Mouse (Mus musculus) heart, postnatal 10 days (tissue): ENCODE measurements around the gene Hhat. TPM values are rescaled to one million over a fixed set of nuclear protein-coding genes. Genes with fewer than 3 reads are reported as not detected.
A peak's percentile ranks its signal among the peaks of the same experiment; 100 is the strongest.

Experiments used
- DNase-seq, 2 experiments: peaks; one replicate each; pipeline ENCODE4 v3.0.0; 2021
- intact Hi-C: fragments of 180-260 bp; cut with DNase I; formaldehyde crosslinking; loops from one replicate; pipeline ENCODE4 v1.15.1; 2025
- total RNA-seq, 2 experiments: library from RNA; stranded (reverse); gene quantifications; 2 replicates each; pipeline ENCODE4 v1.2.3; 2021

Gene Hhat
- total RNA-seq, result 1 to 10 TPM; 3.6 to 4.0 TPM

DNA sequence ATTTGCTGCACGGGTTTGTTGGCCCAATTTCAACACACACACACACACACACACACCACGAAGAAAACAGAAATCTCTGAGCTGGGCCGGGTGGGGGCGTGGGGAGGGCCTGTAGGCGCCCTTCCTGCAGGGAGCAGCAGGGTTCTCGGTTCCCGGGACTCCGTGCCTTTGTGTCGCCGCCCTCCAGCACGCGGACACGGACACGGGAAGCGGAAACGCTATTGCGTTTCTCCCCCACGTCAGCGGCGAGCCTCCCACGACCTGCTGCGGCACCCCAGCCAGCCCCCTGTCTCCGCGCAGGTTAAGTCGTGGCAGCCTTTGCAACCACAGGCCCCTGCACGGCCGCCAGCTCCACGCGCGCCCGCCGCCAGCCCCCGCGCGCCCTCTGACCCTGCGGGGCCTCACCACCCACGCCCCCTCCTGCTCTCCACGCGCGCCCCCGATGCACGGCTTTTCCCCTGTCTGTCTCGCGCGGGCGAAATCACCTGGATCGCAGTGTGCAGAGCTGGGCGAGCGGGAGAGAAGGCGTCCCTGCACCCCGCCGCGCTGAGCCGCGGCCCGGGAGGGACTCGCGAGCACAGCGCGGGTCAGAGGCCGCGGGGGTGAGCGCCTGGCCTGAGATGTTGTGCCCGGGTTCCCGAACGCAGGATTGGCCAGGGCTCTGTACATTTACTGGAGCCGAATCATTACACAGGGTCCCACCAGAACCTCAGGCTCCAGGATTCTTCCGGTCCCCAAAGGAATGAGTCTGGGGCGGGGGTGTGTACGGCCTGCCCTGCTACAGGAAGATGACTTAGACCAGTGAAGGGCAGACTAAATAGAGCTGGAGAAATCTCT lies at the start of gene Hhat:
TSS of gene Hhat (minus strand) at position 729 of the 837 bp plus-strand sequence.
- intact Hi-C loops, result no loop called here
- DNase-seq, result peak; percentile 78 to 82

DNA sequence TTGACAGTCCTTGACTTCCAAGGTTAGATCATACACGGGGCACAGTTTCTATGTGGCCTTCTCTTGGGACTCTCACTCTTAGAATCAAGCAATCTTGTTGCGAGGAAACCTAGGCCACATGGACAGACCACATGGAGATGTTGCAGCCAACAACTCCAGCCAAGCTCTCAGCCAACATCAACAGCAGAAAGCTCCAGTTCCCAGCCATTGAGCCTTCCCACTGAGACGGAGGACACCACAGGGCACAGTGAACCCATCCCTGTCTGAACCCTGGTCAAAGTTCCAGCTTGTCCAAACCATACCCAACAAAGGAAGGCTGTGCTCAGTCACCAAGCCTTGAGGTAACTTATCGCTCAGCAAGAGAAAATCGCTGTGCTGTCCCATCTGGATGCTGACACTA lies 47.3 kb upstream of the Hhat start:
- DNase-seq, result no peak
- intact Hi-C loops, result no loop called here

DNA sequence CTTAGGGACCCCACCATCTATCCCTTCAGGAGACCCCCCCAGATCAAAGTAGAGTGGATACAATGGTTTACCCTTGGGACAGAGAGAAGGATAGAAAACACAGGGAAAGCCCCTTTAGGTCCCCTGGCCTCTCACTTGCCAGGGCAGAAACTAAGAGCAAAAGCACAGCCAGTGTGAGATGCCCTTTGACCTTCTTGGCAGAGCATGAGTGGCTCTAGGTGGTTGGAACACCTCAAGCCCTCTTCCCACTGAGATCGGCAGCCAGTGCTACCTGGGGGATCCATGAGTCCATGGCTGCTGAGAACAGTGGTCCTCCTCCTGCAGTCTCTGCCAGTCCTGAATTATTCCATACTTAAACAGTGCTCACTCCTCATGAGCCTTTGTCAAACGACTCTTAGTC lies 44.8 kb upstream of the Hhat start:
- no peak for DNase-seq
- intact Hi-C loops, result no loop called here

DNA sequence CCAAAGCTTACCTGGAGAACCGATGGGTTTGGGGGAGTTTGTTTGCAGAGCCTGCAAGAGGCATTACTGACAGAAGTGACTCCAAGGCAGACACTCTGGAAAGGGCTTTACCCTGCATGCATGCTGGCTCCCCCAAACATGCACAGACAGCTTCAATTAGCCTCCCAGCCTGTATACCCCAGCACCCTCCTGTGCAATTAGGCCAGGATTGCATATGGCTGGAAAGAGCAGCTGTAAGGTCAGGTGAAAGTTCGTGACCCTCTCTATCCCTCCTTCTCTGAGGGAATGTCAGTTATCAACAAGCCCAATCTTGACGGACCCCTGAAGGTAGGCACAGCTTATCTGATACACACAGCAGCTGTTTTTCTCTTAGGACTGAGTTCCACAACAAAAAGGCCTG lies 43.7 kb upstream of the Hhat start:
- DNase-seq, result no peak
- intact Hi-C loops, result no loop called here

DNA sequence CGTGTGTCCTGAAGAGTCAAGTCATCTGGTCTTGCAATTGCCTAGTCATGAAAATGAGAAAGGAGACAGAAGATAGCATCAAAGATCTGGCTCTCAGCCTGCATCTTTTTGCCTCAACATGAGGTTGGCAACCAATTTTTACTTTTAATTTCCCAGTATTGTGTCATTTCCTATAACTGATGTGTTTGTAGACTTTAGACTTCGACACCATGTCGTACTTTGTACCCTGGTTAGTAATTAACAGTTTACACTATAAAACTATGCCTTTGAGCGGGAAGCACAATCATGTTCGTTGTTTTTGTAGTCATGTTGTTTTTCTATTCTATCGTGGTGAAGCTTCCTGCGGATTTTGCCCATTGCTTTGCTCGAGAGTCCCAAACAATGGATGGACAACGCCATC lies 41.7 kb upstream of the Hhat start:
- DNase-seq, result no peak
- intact Hi-C loops, result no loop called here

DNA sequence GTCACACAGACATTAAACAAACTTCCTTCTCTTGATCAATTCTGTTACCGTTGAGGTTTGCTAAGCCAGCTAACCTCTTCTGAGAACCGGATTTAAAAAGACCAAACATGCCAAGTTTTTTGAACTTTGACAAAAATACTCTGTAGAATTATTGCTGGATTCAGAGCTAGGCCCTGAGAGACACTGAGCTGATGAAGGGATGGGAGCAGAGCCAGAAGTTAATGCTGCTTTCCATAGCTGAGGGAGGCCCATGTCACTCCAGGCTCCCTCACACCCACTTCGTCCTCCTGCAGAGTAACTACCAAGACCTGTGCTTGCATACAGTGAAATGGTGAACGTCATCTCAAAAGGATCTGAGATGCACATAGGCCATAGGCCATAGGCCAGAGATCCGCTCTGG lies 41.3 kb upstream of the Hhat start:
- intact Hi-C loops, result no loop called here

DNA sequence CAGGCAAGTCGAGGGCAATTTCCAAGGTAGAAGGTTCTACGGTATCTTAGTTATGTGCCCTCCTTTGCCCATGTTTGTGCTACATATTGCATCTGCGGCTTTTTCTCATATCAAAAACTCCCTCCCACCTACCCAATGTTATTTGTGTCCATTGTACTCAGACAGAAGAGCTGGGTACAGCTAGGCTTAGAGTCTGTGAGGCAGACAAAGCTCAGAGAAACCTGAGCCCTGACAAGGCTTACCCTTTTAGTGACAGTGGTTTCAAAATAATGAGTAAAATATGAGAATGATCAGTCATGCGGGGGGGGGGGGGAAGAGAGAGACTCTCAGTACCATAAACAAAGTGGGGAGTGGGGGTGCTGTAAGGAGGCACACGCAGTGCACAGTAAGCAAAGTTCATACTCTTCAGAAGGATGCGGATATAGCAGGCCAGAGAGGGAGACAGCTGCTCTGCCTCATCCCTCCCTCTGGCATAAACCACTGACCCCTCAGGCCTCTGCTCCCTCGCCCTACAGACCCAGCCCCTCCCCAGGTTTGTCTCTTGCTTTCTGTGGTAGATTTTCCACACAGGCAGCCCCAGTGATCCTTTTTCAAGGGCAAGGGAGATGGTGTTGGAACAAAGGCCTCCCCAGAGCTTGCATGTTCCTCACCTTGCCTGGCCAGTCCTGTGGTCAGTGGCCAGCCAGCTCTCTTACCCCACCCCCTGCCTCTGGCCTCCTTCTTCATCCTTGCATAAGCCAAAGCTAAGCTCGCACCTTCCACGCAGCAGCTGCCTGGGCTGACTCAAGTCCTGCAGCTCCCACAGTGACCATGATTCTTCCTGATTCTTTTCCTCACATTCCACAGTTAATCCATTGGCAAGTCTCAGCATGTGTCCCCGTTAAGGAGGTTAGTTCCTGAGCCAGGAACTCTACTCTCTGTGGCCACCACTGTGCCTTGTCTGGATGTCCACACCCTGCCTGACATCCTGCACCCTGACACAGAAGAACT lies 35.4 kb upstream of the Hhat start:
- intact Hi-C loops, result no loop called here
- peak; percentile 57 to 59 for DNase-seq

More for the DNA sequence above, 41.3 kb upstream of the Hhat start:
- DNase-seq, result no peak

DNA sequence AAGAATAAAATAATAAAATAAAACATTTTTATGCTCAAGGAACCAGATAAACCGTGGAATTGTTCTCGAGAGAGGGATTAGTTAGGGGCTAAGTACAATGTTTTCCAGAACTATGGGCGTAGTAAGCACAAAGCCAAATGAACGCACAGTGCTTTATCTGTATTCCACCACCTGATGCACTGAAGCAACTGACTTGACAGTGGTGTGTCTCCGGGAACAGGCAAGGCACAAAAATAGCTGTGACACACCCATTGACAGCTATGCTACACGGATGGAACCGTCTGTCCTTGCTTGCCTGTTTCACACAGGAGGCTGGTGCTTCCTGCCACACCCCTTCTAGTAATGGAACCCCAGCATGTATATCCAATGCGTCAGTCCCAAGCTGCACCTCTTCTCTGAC lies 29.3 kb upstream of the Hhat start:
- intact Hi-C loops, result no loop called here
- DNase-seq, result no peak

DNA sequence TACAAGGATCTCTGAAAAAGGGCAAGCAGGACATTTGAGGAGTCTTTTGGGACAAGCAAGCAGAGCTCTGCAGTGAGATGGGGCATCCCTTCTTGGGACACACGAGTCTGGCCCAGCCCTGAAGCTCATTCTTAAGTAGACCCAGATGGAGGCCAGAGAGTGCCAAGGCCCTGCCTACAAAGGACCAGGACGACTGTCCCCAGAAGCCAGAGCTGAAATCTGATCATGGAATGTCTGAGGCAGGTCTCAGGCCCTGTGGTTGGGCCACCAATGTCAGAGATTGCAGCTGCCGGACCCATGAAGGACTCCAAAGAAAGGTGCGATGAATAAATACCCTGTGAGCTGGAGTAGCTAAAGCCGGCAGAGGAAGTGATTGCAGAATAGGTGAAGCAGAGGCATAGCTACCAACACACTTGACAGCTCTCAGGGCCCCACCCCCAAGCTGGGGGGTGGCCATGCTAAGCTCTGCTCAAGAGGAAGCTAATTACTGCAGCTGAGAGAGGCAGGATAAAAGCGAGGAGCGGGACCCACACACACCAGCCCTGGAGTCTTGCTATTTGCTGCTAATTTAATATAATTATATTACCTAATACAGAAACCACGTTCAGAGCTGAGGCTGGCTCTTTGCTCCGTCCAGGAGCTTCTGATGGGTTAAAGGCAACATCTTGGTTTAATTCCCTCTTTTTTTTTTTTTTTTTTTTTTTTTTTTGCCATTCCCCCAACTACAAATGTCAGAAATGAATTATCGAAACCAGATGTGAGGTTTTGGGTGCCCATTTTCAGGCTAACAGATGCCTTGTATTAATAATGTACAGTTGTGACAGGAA lies 28.4 kb upstream of the Hhat start:
- peak in 1 of 2 experiments; percentile 24 for DNase-seq
- intact Hi-C loops, result no loop called here

DNA sequence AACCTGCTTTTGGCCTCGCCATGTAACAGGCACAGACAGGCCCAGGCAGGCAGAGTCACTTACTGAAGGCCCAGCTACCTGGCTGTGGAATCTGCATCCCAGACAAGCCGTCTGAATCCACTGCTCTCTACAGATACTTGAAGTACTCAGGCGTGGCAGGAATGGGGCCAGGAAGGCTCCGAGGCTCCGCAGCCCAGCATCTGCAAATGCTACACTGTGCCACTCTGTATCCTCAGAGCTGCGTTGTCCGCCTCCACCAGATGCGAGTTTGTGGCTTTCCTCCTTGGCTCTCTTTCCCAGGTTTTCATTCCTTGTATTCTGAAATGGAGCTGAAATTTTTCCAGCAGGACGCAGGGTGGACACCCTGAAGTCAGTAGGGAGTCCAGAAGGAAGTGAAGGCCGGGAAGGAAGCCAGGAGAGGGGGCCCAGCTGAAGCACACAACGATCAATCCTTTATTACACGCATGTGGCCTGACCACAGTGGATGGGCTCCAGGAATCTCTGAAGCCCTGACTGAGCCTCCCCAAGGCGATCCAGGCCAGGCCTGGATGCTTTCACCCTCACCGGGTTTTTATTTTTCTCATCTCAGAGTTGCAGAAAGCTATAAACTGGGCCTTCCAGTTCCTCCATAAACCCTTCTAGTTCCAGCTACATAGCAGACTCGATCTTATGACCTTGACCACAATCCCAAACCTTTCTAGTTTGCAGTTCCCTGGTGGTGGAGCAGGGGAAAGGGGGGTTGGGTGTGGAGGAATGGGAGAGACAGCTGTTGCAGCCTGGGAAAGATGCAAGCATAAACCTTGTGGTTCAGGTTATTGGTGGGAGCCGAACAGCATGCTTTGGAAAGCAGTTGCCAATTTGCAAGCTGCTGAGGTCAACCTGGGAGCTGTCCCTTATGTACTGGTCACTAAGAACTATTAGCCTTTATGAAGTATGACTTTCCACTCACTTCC lies 27.5 kb upstream of the Hhat start:
- peak; percentile 78 to 79 for DNase-seq
- intact Hi-C loops, result no loop called here

DNA sequence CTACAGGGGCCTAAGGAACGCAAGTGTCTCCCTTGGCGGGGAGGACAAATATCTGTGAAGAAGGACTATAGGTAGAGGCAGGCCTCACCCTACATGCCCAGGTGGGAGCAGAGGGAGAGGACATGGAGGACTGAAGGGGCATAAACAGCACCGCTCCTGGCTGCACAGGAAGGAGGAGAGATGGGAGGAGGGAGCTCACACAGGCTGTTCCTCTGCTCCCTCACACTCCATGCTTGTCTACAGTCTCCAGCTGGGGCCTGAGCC lies 25.9 kb upstream of the Hhat start:
- no peak for DNase-seq
- intact Hi-C loops, result no loop called here

DNA sequence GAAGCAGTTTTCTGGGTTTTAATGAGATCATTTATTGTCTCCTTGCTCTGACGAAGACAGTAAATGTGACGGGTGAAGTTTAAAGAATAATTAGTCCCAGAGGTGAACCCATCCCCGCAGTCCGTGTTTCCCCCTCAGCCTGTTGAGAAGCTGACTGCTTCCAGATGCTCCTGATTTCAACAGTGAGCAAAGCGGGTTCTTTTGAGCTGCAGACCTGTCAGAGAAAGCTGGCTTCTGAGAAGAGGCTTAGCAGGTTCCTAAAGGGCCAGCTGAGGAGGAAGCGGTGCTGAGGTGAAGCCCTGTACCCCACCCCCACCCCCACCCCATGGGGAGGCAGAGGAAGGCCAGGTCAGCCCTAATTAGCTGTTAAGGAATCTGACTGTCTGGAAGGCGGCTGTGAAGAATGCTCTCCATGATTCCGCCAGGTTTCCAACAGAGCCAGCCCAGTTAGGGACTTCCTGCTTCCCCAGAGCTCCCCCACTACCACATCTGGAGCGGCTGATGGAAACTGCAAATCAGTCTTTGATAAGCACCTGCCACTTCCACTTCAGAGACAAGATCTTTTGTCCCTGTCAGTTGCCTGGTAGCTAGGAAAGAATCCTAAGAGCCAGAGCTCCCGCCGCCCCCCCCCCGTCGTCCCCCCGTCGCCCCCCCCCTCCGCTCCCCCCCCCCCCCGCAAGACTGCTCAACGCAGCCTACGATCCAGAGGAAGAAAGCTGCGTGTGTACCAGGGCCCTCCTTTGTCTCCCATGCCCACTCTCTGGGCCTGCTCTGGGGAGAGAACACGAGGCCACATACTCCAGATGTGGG lies 25.4 kb upstream of the Hhat start:
- intact Hi-C loops, result no loop called here
- DNase-seq, result peak; percentile 46 to 52

DNA sequence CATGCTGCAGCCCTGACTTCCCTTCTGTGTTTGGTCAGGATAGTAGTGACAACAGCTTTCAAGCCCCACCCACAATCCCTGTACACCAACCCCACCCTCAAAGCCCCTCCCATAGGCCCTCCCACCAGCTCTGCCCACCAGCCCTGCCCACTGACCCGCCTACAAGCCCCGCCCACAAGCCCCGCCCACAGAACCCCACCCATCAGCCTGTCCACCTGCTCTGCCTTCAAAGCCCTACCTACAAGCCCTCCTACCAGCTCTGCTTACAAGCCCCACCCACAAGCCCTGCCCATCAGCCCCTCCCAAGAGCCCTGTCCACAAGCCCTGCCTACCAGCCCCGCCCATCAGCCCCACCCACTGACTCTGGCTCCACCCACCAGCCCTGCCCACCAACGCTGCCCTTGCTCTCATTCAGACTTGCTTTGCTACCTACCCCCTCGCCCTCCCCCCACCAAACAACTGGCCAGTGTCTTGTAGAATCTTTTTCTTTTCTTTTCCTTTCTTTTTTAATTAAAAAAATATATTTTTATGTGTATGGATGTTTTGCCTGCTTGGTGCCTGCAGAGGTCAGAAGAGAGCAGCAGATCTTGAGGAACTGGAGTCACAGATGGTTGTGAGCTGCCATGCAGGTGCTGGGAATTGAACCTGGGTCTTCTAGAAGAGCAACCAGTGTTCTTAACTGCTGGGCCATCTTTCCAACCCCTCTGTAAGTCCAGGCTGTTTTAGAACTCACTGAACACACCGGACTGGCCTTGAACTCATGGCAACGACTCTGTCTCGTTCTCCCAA lies 24.1 kb upstream of the Hhat start:
- DNase-seq, result no peak
- intact Hi-C loops, result no loop called here

DNA sequence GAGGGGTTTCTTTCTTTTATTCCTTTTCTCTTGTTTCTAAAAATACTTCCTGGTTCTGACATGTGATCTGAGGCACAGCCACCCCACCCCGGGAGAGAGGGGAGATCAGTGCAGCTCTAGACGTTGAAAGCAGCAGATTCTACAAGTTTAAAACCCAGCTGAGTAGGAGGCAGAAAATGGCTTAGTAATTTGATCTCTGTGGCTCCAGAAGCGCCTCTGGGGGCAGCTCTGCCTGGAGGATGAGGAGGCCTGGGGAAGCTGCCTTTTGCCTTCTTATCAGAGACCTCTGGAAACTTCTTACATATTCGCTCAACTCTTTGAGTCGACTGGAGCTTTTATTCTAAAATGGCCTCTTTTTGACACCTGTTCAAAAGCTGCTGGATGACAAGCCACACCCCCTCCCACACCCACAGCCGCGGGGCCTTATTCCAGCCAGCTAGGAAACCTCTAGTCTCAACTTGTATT lies 20.9 kb upstream of the Hhat start:
- intact Hi-C loops, result no loop called here
- DNase-seq, result no peak

DNA sequence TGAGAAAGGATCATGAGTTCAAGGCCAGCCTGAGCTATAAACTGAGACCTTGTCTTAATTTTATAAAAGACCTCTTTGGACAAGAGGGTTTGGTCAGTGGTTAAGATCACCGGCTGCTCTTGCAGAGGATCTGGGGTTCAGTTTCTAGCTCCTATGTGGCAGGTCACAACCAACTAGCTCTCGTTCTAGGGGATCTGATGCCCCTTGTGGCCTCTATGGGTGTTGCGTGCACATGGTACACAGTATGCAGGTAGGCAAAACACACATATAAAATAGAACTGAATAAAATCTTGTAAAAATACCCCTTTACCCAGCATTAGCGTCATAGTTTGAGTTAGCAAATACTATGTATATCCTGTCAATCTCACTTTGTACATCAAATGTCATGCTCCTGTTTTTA lies 19.4 kb upstream of the Hhat start:
- intact Hi-C loops, result no loop called here
- DNase-seq, result no peak

DNA sequence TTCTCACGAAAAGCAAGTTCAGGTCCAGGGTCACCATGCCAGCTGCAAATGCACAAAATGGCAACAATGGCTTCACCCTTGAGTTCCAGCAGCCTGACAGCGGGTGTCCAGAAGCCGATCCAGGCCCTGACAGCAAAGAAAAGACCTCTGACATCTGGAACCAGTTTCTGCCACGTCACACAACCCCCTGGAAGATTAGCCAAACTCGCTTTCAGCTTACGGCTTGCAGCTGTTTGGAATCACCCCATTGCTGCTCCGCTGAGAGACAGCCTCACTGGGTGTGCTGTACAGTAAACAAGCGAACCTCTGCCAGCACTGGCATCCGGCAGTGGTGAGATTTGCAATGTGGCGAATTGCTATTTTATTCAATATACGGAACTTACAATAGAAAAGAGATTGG lies 18.8 kb upstream of the Hhat start:
- intact Hi-C loops, result loop anchor here (5.0 kb wide), 2 partner anchors 63 to 92 kb away; no protein-coding TSS in a partner anchor
- peak; percentile 72 to 75 for DNase-seq

DNA sequence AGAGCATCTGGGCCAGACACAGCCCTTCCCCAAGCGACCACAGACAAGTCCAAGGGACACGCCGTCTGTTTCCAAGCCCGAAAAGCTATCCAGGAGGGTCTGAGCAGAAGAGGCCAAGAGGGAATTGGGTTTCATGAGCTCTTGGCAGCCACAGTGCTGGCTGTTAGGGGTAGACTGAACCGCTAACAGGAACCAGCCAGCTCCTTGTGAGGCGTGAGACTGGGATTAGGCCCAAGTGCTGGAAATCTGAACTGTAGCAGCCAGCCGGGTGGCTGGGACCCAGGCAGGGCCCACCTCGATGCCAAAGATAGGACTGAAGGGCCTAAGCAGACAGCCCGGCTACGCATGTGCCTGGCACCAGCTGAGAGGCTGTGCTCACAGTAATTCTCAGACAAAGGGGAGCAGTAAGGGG lies 18.1 kb upstream of the Hhat start:
- intact Hi-C loops, result loop anchor here (5.0 kb wide), 2 partner anchors 62 to 93 kb away; no protein-coding TSS in a partner anchor

DNA sequence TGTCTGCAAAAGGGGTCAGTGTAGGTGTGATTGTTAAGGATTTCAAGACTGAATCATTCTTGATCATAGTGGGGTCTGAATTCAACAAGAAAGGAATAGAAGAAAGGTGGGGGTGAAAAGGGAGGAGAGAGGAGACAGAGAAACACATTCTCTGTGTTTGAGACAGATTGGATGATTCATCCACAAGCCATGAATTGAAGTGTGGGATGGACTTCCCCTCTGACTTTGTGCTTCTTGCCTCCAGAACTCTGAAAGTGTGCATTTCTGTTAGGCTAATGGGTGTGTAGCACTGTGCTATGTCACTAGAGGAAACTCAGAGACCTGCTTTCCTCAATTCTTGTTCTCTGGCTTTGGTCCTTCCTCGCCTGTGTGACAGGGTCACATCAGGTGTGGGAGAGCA lies 15.2 kb upstream of the Hhat start:
- no peak for DNase-seq
- intact Hi-C loops, result loop anchor here (5.0 kb wide), 2 partner anchors 59 to 96 kb away; no protein-coding TSS in a partner anchor

More for the DNA sequence above, 18.1 kb upstream of the Hhat start:
- peak; percentile 87 to 91 for DNase-seq
